Mouse (Mus musculus): Measurements from ENCODE around the gene Nupr1l.

- no peak for TF ChIP-seq CTCF (IDR thresholded peaks at IDR 0.05; ENCODE audit: extremely low read depth, insufficient read depth, insufficient read length, insufficient replicate concordance)
- TF ChIP-seq POLR2A (IDR thresholded peaks at IDR 0.05; ENCODE audit: low read depth, low read length): no peak
Observed at GRCm38 (mm10) chr5:129963224-129963623, 54.9 kb downstream of the Nupr1l start.
